Mouse (Mus musculus) myocyte (in vitro differentiated cells): Measurements from ENCODE around the gene Trmt10c. TPM values are rescaled to one million over a fixed set of nuclear protein-coding genes. Genes with fewer than 3 reads are reported as not detected.

Experiments
- H3K27me3 ChIP-seq: one replicate; pipeline ENCODE4 v1.6.1; 2011; ENCODE audit not compliant: control insufficient read depth, insufficient read depth, insufficient read length
- H3K36me3 ChIP-seq: one replicate; pipeline ENCODE4 v1.6.1; 2011; ENCODE audit not compliant: control insufficient read depth, insufficient read depth
- H3K4me2 ChIP-seq: one replicate; pipeline ENCODE4 v1.6.1; 2011; ENCODE audit warnings: low read depth, control low read depth
- H3K4me3 ChIP-seq: one replicate; pipeline ENCODE4 v1.5.1; 2011; ENCODE audit warnings: mild to moderate bottlenecking, control low read depth, moderate library complexity
- H3K79me2 ChIP-seq: one replicate; pipeline ENCODE4 v1.6.1; 2011; ENCODE audit not compliant: control insufficient read depth, insufficient read depth
- H3ac ChIP-seq: one replicate; pipeline ENCODE4 v1.6.1; 2011; ENCODE audit not compliant: control insufficient read depth, insufficient read length
- CEBPB ChIP-seq: IDR thresholded peaks from 2 replicates; pipeline ENCODE4 v1.6.1; 2011; ENCODE audit warnings: mild to moderate bottlenecking, moderate library complexity; ENCODE audit not compliant: poor library complexity, insufficient read depth, severe bottlenecking
- E2F4 ChIP-seq: IDR thresholded peaks from one replicate; pipeline ENCODE4 v1.6.1; 2011; ENCODE audit warnings: mild to moderate bottlenecking, control low read depth, moderate library complexity; ENCODE audit not compliant: insufficient read depth
- MAX ChIP-seq: IDR thresholded peaks from one replicate; pipeline ENCODE4 v1.6.1; 2011; ENCODE audit warnings: low read depth, mild to moderate bottlenecking, control low read depth
- MYOD1 ChIP-seq, 3 experiments: IDR thresholded peaks; one replicate each; pipeline ENCODE4 v1.6.1; 2011; ENCODE audit warnings: control low read depth in 2 of 3, low read depth in 2 of 3, mild to moderate bottlenecking in 2 of 3, moderate library complexity in 1 of 3; ENCODE audit not compliant: insufficient read length in 2 of 3, control insufficient read depth in 1 of 3
- MYOG ChIP-seq, 3 experiments: IDR thresholded peaks; one replicate each; pipeline ENCODE4 v1.6.1; 2011; ENCODE audit warnings: control low read depth in 2 of 3, low read depth in 2 of 3, mild to moderate bottlenecking in 2 of 3; ENCODE audit not compliant: insufficient read length in 2 of 3, control insufficient read depth in 1 of 3, insufficient read depth in 1 of 3
- POLR2A ChIP-seq: IDR thresholded peaks from one replicate; pipeline ENCODE4 v1.6.1; 2011; ENCODE audit warnings: low read depth, mild to moderate bottlenecking, control low read depth, moderate library complexity; ENCODE audit not compliant: insufficient read length
- POLR2AphosphoS2 ChIP-seq: IDR thresholded peaks from one replicate; pipeline ENCODE4 v1.6.1; 2011; ENCODE audit warnings: low read depth, control low read depth; ENCODE audit not compliant: insufficient read length
- REST ChIP-seq: IDR thresholded peaks from one replicate; pipeline ENCODE4 v1.6.1; 2011; ENCODE audit warnings: mild to moderate bottlenecking, control low read depth, moderate library complexity; ENCODE audit not compliant: insufficient read depth, insufficient read length
- SRF ChIP-seq: IDR thresholded peaks from one replicate; pipeline ENCODE4 v1.6.1; 2011; ENCODE audit warnings: low read depth; ENCODE audit not compliant: control insufficient read depth, insufficient read length
- TCF12 ChIP-seq: IDR thresholded peaks from one replicate; pipeline ENCODE4 v1.6.1; 2011; ENCODE audit warnings: mild to moderate bottlenecking, control low read depth; ENCODE audit not compliant: poor library complexity, insufficient read depth, severe bottlenecking
- TCF3 ChIP-seq: IDR thresholded peaks from one replicate; pipeline ENCODE4 v1.6.1; 2011; ENCODE audit warnings: low read depth, control low read depth; ENCODE audit not compliant: insufficient read length
- USF1 ChIP-seq: IDR thresholded peaks from one replicate; pipeline ENCODE4 v1.6.1; 2011; ENCODE audit warnings: low read depth, mild to moderate bottlenecking, control low read depth, moderate library complexity
- polyA plus RNA-seq: library from polyadenylated mRNA; unstranded; fragments of >200 nt; fragmentation: generic; extraction: Trizol; gene quantifications from one replicate; pipeline ENCODE4 v1.2.1, GENCODE M21; 2012; ENCODE audit warnings: missing spikeins

Gene Trmt10c
- polyA plus RNA-seq, 1 experiment, result 6.0 TPM

DNA sequence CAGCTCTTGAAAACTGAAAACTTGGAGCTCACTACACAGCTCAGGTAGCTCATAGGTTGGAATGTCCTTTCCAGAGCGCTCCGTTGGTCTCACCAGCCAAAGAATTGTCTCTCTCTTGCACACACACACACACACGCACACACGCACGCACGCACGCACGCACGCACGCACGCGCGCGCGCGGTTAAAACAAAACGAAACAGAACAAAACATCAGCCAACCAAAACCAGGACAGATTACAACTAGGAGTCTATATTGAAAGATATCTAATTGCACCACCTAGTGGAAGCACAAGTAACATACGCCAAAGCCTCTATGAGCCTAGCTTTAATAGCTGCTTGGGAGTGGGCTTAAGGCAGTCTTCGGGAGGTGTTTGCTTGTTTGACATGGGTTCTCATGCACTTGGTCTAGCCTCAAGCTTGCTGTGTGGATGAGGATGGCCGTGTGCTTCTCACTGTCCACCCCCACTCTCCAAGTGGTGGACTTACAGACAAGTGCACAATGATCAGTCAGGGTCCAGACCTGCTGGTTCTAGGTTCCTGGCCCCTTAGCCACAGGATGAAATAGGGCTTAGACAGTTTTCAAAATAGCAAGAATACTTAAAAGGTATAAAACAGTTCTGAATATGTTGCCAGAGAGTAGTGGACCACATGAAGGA is 26.8 kb upstream of the Trmt10c start:
- H3ac ChIP-seq, result no peak overlapping the region
- TF ChIP-seq POLR2AphosphoS2 (no peak), E2F4 (peak; percentile 74), POLR2A (peak; percentile 17)
- H3K4me2 ChIP-seq, result peak overlapping the region; percentile 67
- H3K27me3 ChIP-seq, result no peaks in the 10 kb centered on the region
- H3K4me3 ChIP-seq, result peak overlapping the region; percentile 15
- no peaks in the 10 kb centered on the region for H3K36me3 ChIP-seq
- no peaks in the 10 kb centered on the region for H3K79me2 ChIP-seq

GRCm38 (mm10) chr16:56062981-56063380 is 25.4 kb upstream of the Trmt10c start:
- Histone ChIP-seq H3K27me3 (peaks cover 3% of the 10 kb centered on the region), H3K36me3 (no peaks in the 10 kb centered on the region), H3K79me2 (no peaks in the 10 kb centered on the region), H3ac (no peak overlapping the region), H3K4me3 (no peak overlapping the region), H3K4me2 (no peak overlapping the region)
- TF ChIP-seq POLR2AphosphoS2 (no peak), USF1 (no peak)

DNA sequence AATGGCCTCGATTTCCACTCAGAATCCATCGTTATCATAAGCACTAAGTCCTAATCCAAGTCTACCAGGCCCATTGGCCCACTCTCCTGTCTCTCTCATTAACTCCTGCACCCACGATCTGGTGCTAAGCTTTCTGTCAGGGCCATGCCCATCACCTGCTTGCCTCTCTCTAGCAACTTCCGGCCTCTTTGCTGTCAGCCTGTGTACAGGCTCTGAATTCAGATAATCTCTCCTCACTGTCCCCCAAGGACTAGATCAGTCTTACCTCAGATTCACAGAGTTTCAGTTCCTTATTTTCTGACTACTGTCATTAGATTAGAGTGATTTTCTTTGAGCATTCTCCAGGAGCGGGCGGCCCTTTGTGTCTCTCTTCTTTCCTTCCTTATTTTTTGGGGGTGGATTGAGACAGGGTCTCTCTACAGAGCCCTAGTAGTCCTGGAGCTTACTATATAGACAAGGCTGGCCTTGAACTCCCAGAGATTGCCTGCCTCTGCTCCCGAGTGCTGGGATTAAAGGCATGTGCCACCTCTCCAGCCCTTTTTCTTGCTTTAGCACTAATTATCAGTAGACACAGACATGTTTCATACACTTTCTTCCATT is 24.5 kb upstream of the Trmt10c start:
- TF ChIP-seq POLR2AphosphoS2 (no peak), CEBPB (no peak), MYOG (IDR thresholded peaks at IDR 0.05; ENCODE audit: control insufficient read depth in 1 of 3, insufficient read depth in 1 of 3, insufficient read length in 2 of 3, low read depth in 2 of 3) (no peak), E2F4 (no peak), TCF12 (no peak), SRF (no peak)
- Histone ChIP-seq H3K4me2 (no peak overlapping the region), H3K36me3 (no peaks in the 10 kb centered on the region), H3ac (no peak overlapping the region), H3K4me3 (no peak overlapping the region), H3K79me2 (no peaks in the 10 kb centered on the region), H3K27me3 (peaks cover 4% of the 10 kb centered on the region)

GRCm38 (mm10) chr16:56058151-56058550 is 20.5 kb upstream of the Trmt10c start:
- Histone ChIP-seq H3ac (no peak overlapping the region), H3K27me3 (peaks cover 4% of the 10 kb centered on the region), H3K4me2 (no peak overlapping the region), H3K79me2 (no peaks in the 10 kb centered on the region), H3K36me3 (no peaks in the 10 kb centered on the region), H3K4me3 (no peak overlapping the region)
- TF ChIP-seq MYOD1 (IDR thresholded peaks at IDR 0.05; ENCODE audit: control insufficient read depth in 1 of 3, insufficient read length in 2 of 3, low read depth in 2 of 3), result no peak
- no peak for TF ChIP-seq USF1
- no peak for TF ChIP-seq POLR2A
- no peak for TF ChIP-seq TCF3
- no peak for TF ChIP-seq CEBPB
- no peak for TF ChIP-seq E2F4
- TF ChIP-seq MYOG (IDR thresholded peaks at IDR 0.05; ENCODE audit: control insufficient read depth in 1 of 3, insufficient read depth in 1 of 3, insufficient read length in 2 of 3, low read depth in 2 of 3), result no peak
- no peak for TF ChIP-seq MAX
- TF ChIP-seq SRF, result no peak
- no peak for TF ChIP-seq TCF12
- TF ChIP-seq POLR2AphosphoS2, result no peak
- TF ChIP-seq REST, result no peak

GRCm38 (mm10) chr16:56056944-56057590 is 19.4 kb upstream of the Trmt10c start:
- Histone ChIP-seq H3ac (no peak overlapping the region), H3K36me3 (no peaks in the 10 kb centered on the region), H3K27me3 (peaks cover 4% of the 10 kb centered on the region), H3K4me2 (no peak overlapping the region), H3K79me2 (no peaks in the 10 kb centered on the region), H3K4me3 (no peak overlapping the region)
- no peak for TF ChIP-seq MYOG (IDR thresholded peaks at IDR 0.05; ENCODE audit: control insufficient read depth in 1 of 3, insufficient read depth in 1 of 3, insufficient read length in 2 of 3, low read depth in 2 of 3)
- no peak for TF ChIP-seq CEBPB
- TF ChIP-seq REST, result no peak
- TF ChIP-seq POLR2A, result no peak
- TF ChIP-seq SRF, result no peak
- TF ChIP-seq MYOD1 (IDR thresholded peaks at IDR 0.05; ENCODE audit: control insufficient read depth in 1 of 3, insufficient read length in 2 of 3, low read depth in 2 of 3), result no peak
- TF ChIP-seq USF1, result no peak
- no peak for TF ChIP-seq TCF12
- no peak for TF ChIP-seq E2F4
- TF ChIP-seq POLR2AphosphoS2, result no peak
- no peak for TF ChIP-seq TCF3
- TF ChIP-seq MAX, result no peak
